Mouse (Mus musculus) cortical plate, adult 2 months (tissue): ENCODE results near the gene Mccc2. TPM values are rescaled to one million over a fixed set of nuclear protein-coding genes. Genes with fewer than 3 reads are reported as not detected.
A peak's percentile ranks its signal among the peaks of the same experiment; 100 is the strongest.

Source experiments
- H3K27ac ChIP-seq: fragments of 200-500 bp; 2 replicates; pipeline ENCODE4 v1.5.1; 2012; ENCODE audit warnings: low read length, control low read depth, inconsistent platforms; ENCODE audit not compliant: insufficient read depth
- H3K4me1 ChIP-seq: fragments of 200-500 bp; 2 replicates; pipeline ENCODE4 v1.6.1; 2011; ENCODE audit warnings: low read length; ENCODE audit not compliant: control insufficient read depth, insufficient read depth
- H3K4me3 ChIP-seq: fragments of 200-500 bp; 2 replicates; pipeline ENCODE4 v1.5.1; 2011; ENCODE audit warnings: mild to moderate bottlenecking, low read length, control low read depth; ENCODE audit not compliant: insufficient read depth
- CTCF ChIP-seq: fragments of 200-500 bp; IDR thresholded peaks from 2 replicates; pipeline ENCODE4 v1.5.1; 2011; ENCODE audit warnings: mild to moderate bottlenecking, control low read depth, low read length; ENCODE audit not compliant: insufficient read depth; ENCODE audit errors: extremely low read depth
- POLR2A ChIP-seq: fragments of 200-500 bp; IDR thresholded peaks from 2 replicates; pipeline ENCODE4 v1.6.1; 2011; ENCODE audit warnings: mild to moderate bottlenecking, low read length, control low read depth; ENCODE audit not compliant: insufficient read depth; ENCODE audit errors: extremely low read depth
- polyA plus RNA-seq: library from polyadenylated mRNA; depleted of rRNA; stranded (reverse); fragments of >200 nt; gene quantifications from 2 replicates; pipeline ENCODE4 v1.2.3, GENCODE M21; 2012

The Mccc2 gene
- polyA plus RNA-seq, 1 experiment = 17.5 TPM

GRCm38 (mm10) chr13:99989592-99989991, 25.8 kb downstream of the Mccc2 start:
- no peak for TF ChIP-seq CTCF
- TF ChIP-seq POLR2A = no peak
- no peak overlapping the region for H3K4me3 ChIP-seq

GRCm38 (mm10) chr13:99983320-99983719, 32.1 kb downstream of the Mccc2 start:
- Histone ChIP-seq H3K4me1 (peaks cover 2% of the 10 kb centered on the region; the same call in 1 of the 2 replicates), H3K27ac (no peak overlapping the region), H3K4me3 (no peak overlapping the region)
- TF ChIP-seq CTCF (0 out of 2 replicates have a peak, but pooled peaks have one; percentile 9), POLR2A (no peak)

More at GRCm38 (mm10) chr13:99989592-99989991, 25.8 kb downstream of the Mccc2 start:
- Histone ChIP-seq H3K27ac (no peak overlapping the region), H3K4me1 (no peaks in the 10 kb centered on the region)

- H3K27ac ChIP-seq = no peak overlapping the region
- no peak for TF ChIP-seq CTCF
- TF ChIP-seq POLR2A = no peak
Measured at GRCm38 (mm10) chr13:99979406-99979805, 36.0 kb downstream of the Mccc2 start.

GRCm38 (mm10) chr13:99970089-99970488, 45.4 kb downstream of the Mccc2 start:
- Histone ChIP-seq H3K4me1 (peaks cover 5% of the 10 kb centered on the region), H3K4me3 (no peak overlapping the region), H3K27ac (no peak overlapping the region)
- no peak for TF ChIP-seq CTCF
- TF ChIP-seq POLR2A = no peak

More at GRCm38 (mm10) chr13:99979406-99979805, 36.0 kb downstream of the Mccc2 start:
- Histone ChIP-seq H3K4me3 (no peak overlapping the region), H3K4me1 (peaks cover 2% of the 10 kb centered on the region; the same call in 1 of the 2 replicates)

- Histone ChIP-seq H3K4me1 (peaks cover 5% of the 10 kb centered on the region), H3K27ac (peak overlapping the region; percentile 15; the same call in 1 of the 2 replicates), H3K4me3 (no peak overlapping the region)
- no peak for TF ChIP-seq CTCF
- TF ChIP-seq POLR2A = no peak
Measured at GRCm38 (mm10) chr13:99967013-99967678, 48.3 kb downstream of the Mccc2 start.

GRCm38 (mm10) chr13:99963814-99964213, 51.6 kb downstream of the Mccc2 start:
- TF ChIP-seq POLR2A = no peak
- no peak for TF ChIP-seq CTCF
- Histone ChIP-seq H3K27ac (no peak overlapping the region), H3K4me1 (peaks cover 5% of the 10 kb centered on the region), H3K4me3 (no peak overlapping the region)

- no peak for TF ChIP-seq CTCF
- no peak for TF ChIP-seq POLR2A
- Histone ChIP-seq H3K4me1 (no peaks in the 10 kb centered on the region), H3K4me3 (no peak overlapping the region), H3K27ac (no peak overlapping the region)
Measured at GRCm38 (mm10) chr13:99961661-99962060, 53.8 kb downstream of the Mccc2 start.

GRCm38 (mm10) chr13:99955591-99955944, 59.9 kb downstream of the Mccc2 start:
- Histone ChIP-seq H3K4me3 (no peak overlapping the region), H3K4me1 (no peaks in the 10 kb centered on the region), H3K27ac (no peak overlapping the region)
- TF ChIP-seq CTCF = no peak

- Histone ChIP-seq H3K27ac (no peak overlapping the region), H3K4me1 (no peaks in the 10 kb centered on the region), H3K4me3 (no peak overlapping the region)
- TF ChIP-seq CTCF (no peak), POLR2A (no peak)
Measured at GRCm38 (mm10) chr13:99954902-99955590, 60.4 kb downstream of the Mccc2 start.

GRCm38 (mm10) chr13:99947417-99947816, 68.0 kb downstream of the Mccc2 start:
- H3K4me3 ChIP-seq = no peak overlapping the region
- TF ChIP-seq CTCF (no peak), POLR2A (no peak)
- no peak overlapping the region for H3K27ac ChIP-seq
- H3K4me1 ChIP-seq = no peaks in the 10 kb centered on the region
